Mouse (Mus musculus) olfactory bulb, adult 2 months (tissue): ENCODE measurements around the gene Tmtc1.

Experiments
- CTCF ChIP-seq: fragments of 200-500 bp; IDR thresholded peaks from 2 replicates; pipeline ENCODE4 v1.5.1; 2012; ENCODE audit warnings: low read depth, mild to moderate bottlenecking, low read length, moderate library complexity; ENCODE audit not compliant: insufficient read depth
- POLR2A ChIP-seq: fragments of 200-500 bp; IDR thresholded peaks from 2 replicates; pipeline ENCODE4 v1.6.1; 2012; ENCODE audit warnings: mild to moderate bottlenecking, low read depth, low read length, moderate library complexity; ENCODE audit not compliant: insufficient read depth

DNA sequence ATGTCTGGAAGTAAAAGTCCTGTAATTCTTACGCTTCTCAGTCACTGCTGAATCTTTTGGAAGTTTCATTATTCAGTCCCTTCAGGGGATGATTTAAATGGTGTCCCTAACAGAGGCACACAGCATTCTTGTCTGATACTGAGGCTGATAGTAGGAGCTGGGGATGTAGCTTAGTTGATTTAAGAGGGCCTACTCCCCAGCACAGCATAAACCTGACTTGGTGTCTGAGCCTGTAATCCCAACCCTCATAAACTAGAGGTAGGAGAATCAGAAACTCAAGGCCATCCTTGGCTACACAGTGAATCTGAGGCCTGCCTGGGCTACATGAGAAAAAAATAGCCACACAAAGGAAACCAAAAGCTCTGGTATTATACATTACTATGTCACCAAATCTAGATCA lies 77.6 kb downstream of the Tmtc1 start:
- no peak for TF ChIP-seq CTCF
- no peak for TF ChIP-seq POLR2A
